Mouse (Mus musculus) G1E (cell line): ENCODE data around the gene Ldlrap1. TPM values are rescaled to one million over a fixed set of nuclear protein-coding genes. Genes with fewer than 3 reads are reported as not detected.

ENCODE experiments used
- ATAC-seq: 2 replicates; pipeline ENCODE4 v1.8.0; 2016; ENCODE audit warnings: mild to moderate bottlenecking; ENCODE audit not compliant: insufficient number of reproducible peaks, poor library complexity, low FRiP score, severe bottlenecking; ENCODE audit errors: extremely low read depth
- DNase-seq: peaks from one replicate; pipeline ENCODE4 v3.0.0; 2012; ENCODE audit warnings: low spot score
- H3K27me3 ChIP-seq: 2 replicates; pipeline ENCODE4 v1.6.1; 2012; ENCODE audit warnings: mild to moderate bottlenecking, low read length, inconsistent platforms; ENCODE audit not compliant: insufficient read depth
- H3K36me3 ChIP-seq: replicated peaks from 2 replicates; pipeline ENCODE3; 2012; ENCODE audit warnings: mild to moderate bottlenecking, inconsistent platforms
- H3K4me1 ChIP-seq: 2 replicates; pipeline ENCODE4 v1.6.1; 2012; ENCODE audit warnings: low read depth, low read length, inconsistent platforms, mixed read lengths; ENCODE audit not compliant: insufficient read depth
- H3K4me3 ChIP-seq: 2 replicates; pipeline ENCODE4 v1.5.1; 2012; ENCODE audit warnings: low read depth, mild to moderate bottlenecking, inconsistent platforms, low read length, moderate library complexity, mixed read lengths
- H3K9me3 ChIP-seq: replicated peaks from 2 replicates; pipeline ENCODE4 v1.6.1; 2012; ENCODE audit warnings: inconsistent platforms
- CTCF ChIP-seq: IDR thresholded peaks from 2 replicates; pipeline ENCODE4 v1.5.1; 2012; ENCODE audit warnings: low read depth, low read length, inconsistent platforms, mixed read lengths
- GATA1 ChIP-seq: IDR thresholded peaks from 2 replicates; pipeline ENCODE4 v1.6.1; 2012; ENCODE audit warnings: borderline replicate concordance, low read length, inconsistent platforms, mixed read lengths
- GATA2 ChIP-seq: IDR thresholded peaks from 2 replicates; pipeline ENCODE4 v1.6.1; 2012; ENCODE audit warnings: low read depth, low read length, inconsistent platforms, borderline replicate concordance
- POLR2AphosphoS5 ChIP-seq: IDR thresholded peaks from 2 replicates; pipeline ENCODE4 v1.6.1; 2012; ENCODE audit warnings: low read depth, low read length, inconsistent platforms; ENCODE audit not compliant: insufficient replicate concordance
- TAL1 ChIP-seq: conservative IDR thresholded peaks from 2 replicates; pipeline ENCODE4 v1.6.1; 2012; ENCODE audit warnings: low read depth, low read length, inconsistent platforms, mixed read lengths
- polyA plus RNA-seq: library from polyadenylated mRNA; stranded (reverse); fragments of >175 nt; gene quantifications from 2 replicates; pipeline ENCODE4 v1.2.3, GENCODE M21; 2012
- total RNA-seq, 2 experiments: library from RNA; stranded (forward) in 1 of 2; stranded (reverse) in 1 of 2; fragments of 200-1000 nt in 1 of 2; fragments of >200 nt in 1 of 2; fragmentation: Nextera tagmentation in 1 of 2; gene quantifications; 2 replicates each; pipeline ENCODE4 v1.2.3; 2014 to 2017

The Ldlrap1 gene
- total and polyA plus RNA-seq, 3 experiments: 9.4 to 23.3 (median 14.6) TPM

- no peaks in the 10 kb centered on the region for H3K9me3 ChIP-seq
- no peak for DNase-seq
- no peak overlapping the region for H3K4me3 ChIP-seq
- H3K27me3 ChIP-seq: no peaks in the 10 kb centered on the region
- H3K4me1 ChIP-seq: peaks cover 44% of the 10 kb centered on the region
- ATAC-seq: no peak
- TF ChIP-seq TAL1 (no peak), CTCF (no peak), POLR2AphosphoS5 (no peak), GATA1 (no peak), GATA2 (no peak)
- H3K36me3 ChIP-seq: no peaks in the 10 kb centered on the region
These were observed 11.5 kb upstream of the Ldlrap1 start for GRCm38 (mm10) chr4:134779136-134779934.

GRCm38 (mm10) chr4:134776246-134776645, 8.4 kb upstream of the Ldlrap1 start:
- Histone ChIP-seq H3K27me3 (no peaks in the 10 kb centered on the region), H3K36me3 (no peaks in the 10 kb centered on the region), H3K4me3 (no peak overlapping the region), H3K9me3 (no peaks in the 10 kb centered on the region), H3K4me1 (peaks cover 65% of the 10 kb centered on the region)
- no peak for ATAC-seq
- no peak for DNase-seq
- no peak for TF ChIP-seq GATA1
- TF ChIP-seq CTCF: no peak
- no peak for TF ChIP-seq GATA2
- no peak for TF ChIP-seq POLR2AphosphoS5
- no peak for TF ChIP-seq TAL1

- Histone ChIP-seq H3K9me3 (no peaks in the 10 kb centered on the region), H3K27me3 (no peaks in the 10 kb centered on the region), H3K4me1 (peaks cover 65% of the 10 kb centered on the region), H3K36me3 (no peaks in the 10 kb centered on the region), H3K4me3 (no peak overlapping the region)
- ATAC-seq: no peak
- TF ChIP-seq GATA2 (no peak), GATA1 (no peak), TAL1 (no peak), CTCF (no peak), POLR2AphosphoS5 (no peak)
- DNase-seq: no peak
These were observed 7.6 kb upstream of the Ldlrap1 start for GRCm38 (mm10) chr4:134775234-134775944.

GRCm38 (mm10) chr4:134774126-134774525, 6.3 kb upstream of the Ldlrap1 start:
- H3K4me3 ChIP-seq: peak overlapping the region; percentile 32; the same call in 1 of the 2 replicates
- no peak for TF ChIP-seq CTCF
- no peak for TF ChIP-seq GATA1
- no peak for TF ChIP-seq GATA2
- no peak for TF ChIP-seq POLR2AphosphoS5
- no peak for TF ChIP-seq TAL1
- H3K4me1 ChIP-seq: peaks cover 66% of the 10 kb centered on the region
- no peaks in the 10 kb centered on the region for H3K27me3 ChIP-seq
- H3K9me3 ChIP-seq: no peaks in the 10 kb centered on the region
- DNase-seq (peak; percentile 58), ATAC-seq (no peak)
- no peaks in the 10 kb centered on the region for H3K36me3 ChIP-seq

- DNase-seq (peak; percentile 71), ATAC-seq (peak; percentile 69)
- Histone ChIP-seq H3K27me3 (no peaks in the 10 kb centered on the region), H3K9me3 (no peaks in the 10 kb centered on the region), H3K4me3 (peak overlapping the region; percentile 46; the same call in 1 of the 2 replicates), H3K4me1 (peaks cover 71% of the 10 kb centered on the region), H3K36me3 (no peaks in the 10 kb centered on the region)
- TF ChIP-seq GATA2: no peak
- TF ChIP-seq TAL1: no peak
- no peak for TF ChIP-seq CTCF
- TF ChIP-seq GATA1: no peak
- TF ChIP-seq POLR2AphosphoS5: no peak
These were observed 5.2 kb upstream of the Ldlrap1 start for GRCm38 (mm10) chr4:134772805-134773674.
